Mouse (Mus musculus) liver, postnatal 0 days (tissue): ENCODE results near the gene Gm17606.

ENCODE experiments used
- CTCF ChIP-seq: sonication (generic); IDR thresholded peaks from 2 replicates; pipeline ENCODE4 v1.5.1; 2016; ENCODE audit warnings: antibody characterized with exemption, low read depth
- EP300 ChIP-seq: IDR thresholded peaks from 2 replicates; pipeline ENCODE4 v1.6.1; 2016; ENCODE audit warnings: antibody characterized with exemption, low read depth, mild to moderate bottlenecking

DNA sequence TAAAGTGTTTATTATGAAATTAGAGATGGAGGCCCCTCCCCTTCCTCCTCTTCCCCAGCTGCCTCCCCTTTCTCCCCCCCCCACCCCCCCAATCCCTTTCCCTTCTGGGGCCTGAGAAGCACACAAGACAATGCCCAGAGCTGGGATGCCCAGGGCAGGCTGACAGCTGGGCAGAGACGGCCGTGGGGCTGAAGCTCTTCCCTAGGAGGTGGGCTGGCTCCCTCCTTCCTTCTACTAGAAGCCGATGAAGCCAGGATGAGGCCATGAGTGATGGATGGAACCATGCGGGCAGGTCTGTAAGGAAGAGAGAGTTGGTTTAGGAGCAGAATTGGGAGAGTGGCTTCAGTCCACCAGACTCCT, 9.5 kb upstream of the Gm17606 start:
- no peak for TF ChIP-seq EP300
- TF ChIP-seq CTCF: no peak
